Mouse (Mus musculus): ENCODE results near the gene Cwc25.
"Not testable (repeated sequence)": the region's sequence is repeated elsewhere in the genome, so short reads cannot be mapped to it uniquely, and the experiment has no call there.

Cwc25 gene

GRCm38 (mm10) chr11:97800691-97801408 lies 34.5 kb upstream of the Cwc25 start:
- DNase-seq: no peak

DNA sequence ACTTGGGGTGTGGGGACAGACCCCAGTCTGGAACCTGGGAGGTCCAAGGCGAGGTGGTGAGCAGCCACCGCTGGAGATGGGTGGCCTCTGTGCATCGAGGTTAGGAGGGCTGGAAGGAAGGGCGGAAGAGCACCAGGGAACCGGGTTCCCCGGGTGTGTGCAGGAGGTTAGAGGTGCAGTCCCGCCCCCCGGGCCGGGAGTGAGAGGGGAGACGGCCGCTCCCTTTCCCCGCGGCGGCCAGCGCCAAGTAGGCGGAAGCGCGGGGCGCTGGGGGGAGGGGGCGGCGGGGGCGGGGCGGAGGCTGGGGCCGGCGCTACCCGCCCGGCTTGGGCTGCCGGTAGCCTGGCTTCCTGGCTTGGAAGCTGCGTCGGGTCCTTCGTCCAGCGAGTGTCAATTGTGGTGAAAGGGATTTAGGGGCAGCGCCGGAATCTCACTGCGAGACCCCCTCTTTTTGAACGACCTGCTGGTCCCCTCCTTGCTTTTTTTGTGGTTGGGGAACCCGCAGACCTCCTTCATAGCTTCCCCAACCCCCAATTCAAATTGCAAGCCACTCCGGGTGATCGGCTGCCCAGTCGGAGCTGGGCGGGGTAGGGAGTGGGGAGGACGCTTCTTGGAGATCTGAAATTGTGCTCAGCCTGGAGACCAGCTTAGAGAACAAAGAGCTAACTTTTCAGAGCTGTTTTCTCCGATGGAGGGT lies 33.8 kb upstream of the Cwc25 start:
- DNase-seq: peak; percentile 64

DNA sequence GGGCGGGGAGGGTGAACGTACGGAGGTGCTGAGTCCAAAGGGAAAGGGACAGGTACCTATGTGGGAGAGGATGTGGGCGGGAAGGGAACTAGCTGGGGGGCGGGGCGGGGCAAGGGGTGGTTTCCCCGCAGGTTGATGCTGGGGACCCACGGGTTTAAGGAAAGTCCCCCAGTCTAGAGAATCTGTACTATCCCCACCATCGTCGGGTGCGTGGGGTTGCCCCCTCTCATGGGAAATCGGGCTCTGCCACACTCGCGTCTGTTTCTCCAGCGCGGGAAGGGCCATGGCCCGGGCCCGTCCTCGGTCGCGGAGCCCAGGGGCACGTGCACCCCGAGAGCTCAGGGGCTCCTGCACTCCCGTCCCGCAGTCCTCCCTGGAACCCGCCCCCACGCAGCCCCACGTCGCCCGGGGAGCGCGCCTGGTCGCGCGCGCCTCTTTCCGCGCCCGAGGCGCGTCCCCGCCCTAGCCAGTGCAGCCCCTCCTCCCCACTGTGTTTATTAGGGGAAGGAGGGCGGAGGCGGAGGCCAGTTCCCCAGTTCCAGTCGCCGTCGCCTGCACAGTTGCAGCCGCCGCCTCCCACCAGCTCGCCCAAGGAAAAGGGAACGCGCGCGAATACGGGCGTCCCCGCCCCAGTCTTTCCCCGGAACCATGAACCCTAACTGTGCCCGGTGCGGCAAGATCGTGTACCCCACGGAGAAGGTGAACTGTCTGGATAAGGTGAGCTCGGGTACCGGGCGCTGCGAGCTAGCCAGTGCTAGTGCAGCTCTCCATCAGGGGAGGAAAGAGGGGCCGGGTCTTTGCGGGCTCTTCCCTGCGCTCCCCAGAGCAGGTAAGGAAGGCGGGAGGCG lies 33.0 kb upstream of the Cwc25 start:
- peak; percentile 89 for DNase-seq

GRCm38 (mm10) chr11:97798782-97799145 lies 32.4 kb upstream of the Cwc25 start, which contains the start of gene Lasp1:
Gene Lasp1 (plus strand): TSS chr11:97799000.
- DNase-seq: peak; percentile 91

GRCm38 (mm10) chr11:97798083-97798435 lies 31.7 kb upstream of the Cwc25 start:
- DNase-seq: no peak

DNA sequence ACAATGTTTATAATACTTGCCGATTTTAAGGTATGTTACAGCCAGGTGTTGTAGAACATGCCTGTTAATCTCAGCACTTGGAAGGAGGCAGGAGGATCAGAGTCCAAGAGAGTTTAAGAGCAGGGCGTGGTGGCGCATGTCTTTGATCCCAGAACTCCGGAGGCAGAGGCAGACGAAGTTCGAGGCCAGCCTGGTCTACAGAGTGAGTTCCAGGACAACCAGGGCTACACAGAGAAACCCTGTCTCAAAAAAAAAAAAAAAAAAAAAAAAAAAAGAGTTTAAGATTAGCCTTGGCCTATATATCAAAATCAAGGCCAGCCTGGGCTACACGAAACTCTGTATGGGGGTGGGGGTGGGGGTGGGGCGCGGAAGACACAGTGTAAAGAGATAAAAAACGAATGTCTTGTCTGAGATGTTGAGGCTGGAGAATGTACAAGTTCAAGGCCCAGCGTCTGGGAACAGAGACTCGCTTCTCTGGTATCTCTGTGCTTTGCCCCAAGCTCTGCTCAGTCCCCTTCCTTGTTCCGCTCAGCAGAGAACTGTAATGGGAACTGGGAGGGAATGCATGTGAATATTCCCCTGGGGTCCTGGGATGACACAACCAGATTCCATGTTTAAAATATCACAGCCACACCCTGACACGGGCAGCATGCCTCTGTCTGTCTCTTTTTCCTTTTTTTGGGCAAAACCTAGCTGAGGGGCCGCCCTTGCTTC lies 31.2 kb upstream of the Cwc25 start:
- DNase-seq: no peak

GRCm38 (mm10) chr11:97796910-97797309 lies 30.6 kb upstream of the Cwc25 start:
- DNase-seq: peak; percentile 76

DNA sequence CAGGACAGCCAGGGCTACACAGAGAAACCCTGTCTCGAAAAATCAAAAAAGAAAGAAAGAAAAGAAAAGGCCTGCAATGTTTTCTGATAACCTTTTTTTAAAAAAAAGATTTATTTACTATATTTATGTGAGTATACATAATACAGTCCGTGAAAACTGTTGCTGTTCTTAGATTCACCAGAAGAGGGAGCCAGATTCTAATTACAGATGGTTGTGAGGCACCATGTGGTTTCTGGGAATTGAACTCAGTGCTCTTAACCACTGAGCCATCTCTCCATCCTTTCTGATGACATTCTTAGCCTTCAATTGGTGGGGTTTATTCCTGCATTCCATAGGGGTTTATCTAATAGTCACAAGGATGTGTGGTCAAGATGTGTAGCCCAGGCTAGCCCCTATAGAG lies 26.8 kb upstream of the Cwc25 start:
- no peak for DNase-seq

DNA sequence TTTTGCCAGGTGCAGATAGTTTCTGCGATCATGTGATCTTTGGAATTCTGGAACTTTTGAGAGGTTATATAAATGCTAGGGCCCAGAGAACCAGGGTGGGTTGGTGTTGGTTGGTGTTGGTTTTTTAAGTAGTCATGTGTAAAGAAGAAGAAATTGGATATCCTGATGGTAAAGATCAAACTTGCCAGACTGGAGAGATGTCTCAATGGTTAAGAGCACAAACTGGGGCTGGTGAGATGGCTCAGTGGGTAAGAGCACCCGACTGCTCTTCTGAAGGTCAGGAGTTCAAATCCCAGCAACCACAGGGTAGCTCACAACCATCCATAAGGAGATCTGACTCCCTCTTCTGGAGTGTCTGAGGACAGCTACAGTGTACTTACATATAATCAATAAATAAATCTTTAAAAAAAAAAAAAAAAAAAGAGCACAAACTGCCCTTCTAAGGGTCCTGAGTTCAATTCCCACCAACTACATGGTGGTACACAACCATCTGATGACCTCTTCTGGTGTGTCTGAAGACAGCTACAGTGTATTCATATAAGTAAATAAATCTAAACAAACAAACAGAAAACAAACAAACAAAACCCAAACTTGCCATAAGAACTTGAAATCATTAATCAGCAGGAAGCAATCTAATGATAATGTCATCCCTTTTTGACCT lies 24.6 kb upstream of the Cwc25 start:
- DNase-seq: not testable (repeated sequence)

- DNase-seq: no peak
These were observed 23.4 kb upstream of the Cwc25 start for GRCm38 (mm10) chr11:97789727-97790126.

DNA sequence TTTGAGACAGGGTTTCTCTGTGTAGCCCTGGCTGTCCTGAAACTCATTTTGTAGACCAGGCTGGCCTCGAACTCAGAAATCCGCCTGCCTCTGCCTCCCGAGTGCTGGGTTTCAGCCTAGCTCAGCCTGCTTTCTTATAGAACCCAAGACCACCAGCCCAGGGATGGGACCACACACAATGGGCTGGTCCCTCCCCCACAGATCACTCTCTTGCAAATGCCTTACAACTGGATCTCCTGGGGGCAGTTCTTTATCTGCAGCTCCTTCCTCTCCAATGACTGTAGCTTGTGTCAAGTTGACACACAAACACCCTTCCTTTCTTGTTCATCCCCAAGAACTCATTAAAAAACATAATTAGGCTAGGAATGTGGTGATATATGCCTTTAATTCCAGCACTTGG lies 21.6 kb upstream of the Cwc25 start:
- no peak for DNase-seq

DNA sequence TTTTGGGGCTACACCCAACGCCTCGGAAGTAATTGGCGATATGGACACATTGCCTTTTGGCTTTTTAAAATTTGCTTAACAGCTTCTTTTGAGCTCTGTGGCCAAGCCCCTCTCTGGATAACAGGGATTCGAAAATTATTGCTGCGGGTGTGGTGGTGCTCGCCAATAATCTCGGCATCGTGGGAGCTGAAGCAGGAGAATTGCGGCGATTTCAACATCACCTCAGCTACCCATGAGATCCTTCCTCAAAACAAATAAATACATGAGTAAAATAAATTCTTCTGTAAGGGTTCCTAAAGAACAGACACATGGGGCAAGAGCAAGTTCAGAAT lies 16.2 kb upstream of the Cwc25 start:
- DNase-seq: no peak

- DNase-seq: peak; percentile 100
These were observed 15.6 kb upstream of the Cwc25 start, which contains the start of gene Rpl23 for GRCm38 (mm10) chr11:97781832-97782563. Gene Rpl23 (minus strand): TSS chr11:97782437.

DNA sequence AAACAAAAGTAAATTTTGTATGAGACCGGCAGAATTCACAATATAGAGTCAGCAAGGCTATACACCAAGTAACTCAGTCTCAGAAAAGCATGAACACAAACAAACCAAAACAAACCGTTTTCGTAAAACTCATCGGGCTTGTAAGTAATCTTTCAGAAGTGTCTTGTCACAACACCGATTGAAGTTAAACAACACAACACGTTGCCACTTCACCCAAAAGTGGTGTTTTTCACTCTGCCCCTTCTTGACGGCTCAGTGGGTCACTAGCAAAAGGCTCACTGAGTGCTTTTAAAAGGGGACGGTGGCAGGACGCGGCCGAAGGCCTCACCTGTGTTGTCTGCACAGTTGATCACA lies 15.1 kb upstream of the Cwc25 start:
- DNase-seq: no peak

- no peak for DNase-seq
These were observed 13.8 kb upstream of the Cwc25 start for GRCm38 (mm10) chr11:97779968-97780701.

DNA sequence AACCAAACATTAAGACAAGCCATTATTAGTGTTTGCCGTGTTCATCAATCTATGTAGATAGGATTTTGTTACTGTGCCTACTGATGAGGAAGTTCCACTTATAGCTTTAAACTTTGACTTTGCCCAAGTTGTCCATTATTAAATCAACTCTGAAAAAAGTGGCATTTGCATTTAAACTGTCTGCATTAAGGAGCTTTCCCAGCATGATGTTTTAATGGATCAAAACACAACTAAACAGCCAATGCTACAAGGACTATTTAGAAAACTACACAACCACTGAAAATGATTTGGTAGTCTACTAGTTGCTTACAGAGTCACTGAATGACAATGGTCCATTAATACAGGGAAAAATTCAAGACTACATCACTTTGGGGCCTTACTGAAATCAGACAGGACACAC lies 12.6 kb upstream of the Cwc25 start:
- DNase-seq: no peak

GRCm38 (mm10) chr11:97777129-97777529 lies 10.8 kb upstream of the Cwc25 start:
- no peak for DNase-seq

GRCm38 (mm10) chr11:97776497-97777128 lies 10.3 kb upstream of the Cwc25 start:
- DNase-seq: no peak

GRCm38 (mm10) chr11:97775808-97776496 lies 9.6 kb upstream of the Cwc25 start, which contains the start of gene 1700001P01Rik:
Gene 1700001P01Rik (minus strand): TSS chr11:97775918.
- no peak for DNase-seq

GRCm38 (mm10) chr11:97775186-97775585 lies 8.8 kb upstream of the Cwc25 start:
- no peak for DNase-seq
